13 mouse cellular contexts compared by ENCODE assay signal in the genomic region with DNA sequence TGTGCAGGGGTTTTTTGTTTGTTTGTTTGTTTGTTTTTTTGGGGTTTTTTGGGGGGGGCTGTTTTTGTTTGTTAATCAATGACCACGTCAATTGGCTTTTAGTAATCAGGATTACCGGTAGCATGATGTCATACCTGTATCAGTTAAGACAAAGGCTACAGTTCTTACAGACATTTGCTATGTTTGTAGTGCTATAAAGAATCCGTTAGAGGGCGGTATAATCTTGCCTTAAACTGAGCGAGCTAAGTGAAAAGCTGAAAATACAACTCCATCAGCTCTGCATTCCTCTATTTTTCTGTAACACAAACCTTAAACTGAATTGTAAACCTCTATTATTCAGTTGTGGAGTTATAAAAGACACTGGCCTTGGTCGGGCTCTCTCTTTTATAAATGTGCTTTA. TPM values are rescaled to one million over a fixed set of nuclear protein-coding genes. Genes with fewer than 3 reads are reported as not detected.
DNase-seq lines count a peak whose midpoint lies in the region; ATAC-seq and TF ChIP-seq lines count a peak whose summit lies in the region.
"Had no signal": no experiment of that assay in that cellular context is flagged by ENCODE, and none has a peak within 500 bp of the region (broad histone marks: within the 10 kb centered on the region; RNA-seq: fewer than 3 reads in every experiment).

No protein-coding gene starts in this region.

- DNase-seq in cerebellum, adult 9-10 months: peak; percentile 34
- DNase-seq in cerebellum, adult 8-10 months: no peak
- DNase-seq in left cerebral cortex, adult 11 months (ENCODE audit: low spot score): peak; percentile 7
- DNase-seq in left cerebral cortex, postnatal 4 days: no peak
- peak; percentile 45 for DNase-seq in R1 (ENCODE audit: low read depth, low spot score)
- DNase-seq in liver, postnatal 0 days: no peak
- DNase-seq in testis, postnatal 14 days (ENCODE audit: low spot score): no peak
- no peak for DNase-seq in layer of hippocampus, postnatal 25 days (ENCODE audit: extremely low spot score in 1 of 2, low spot score in 1 of 2)
- DNase-seq: adrenal gland, adult 2 months; B cell, adult 2 months; right cerebral cortex, postnatal 25 days; thymus, adult 18-20 months had no signal

- no peak overlapping the region for H3K9ac ChIP-seq in liver, postnatal 0 days (replicated peaks)
- H3K9ac ChIP-seq: midbrain, embryonic 12.5 days had no signal

- no peak overlapping the region for H3K4me2 ChIP-seq in liver, postnatal 0 days (ENCODE audit: low read depth, low read length)
- H3K4me2 ChIP-seq: midbrain, embryonic 12.5 days had no signal

- WGBS in liver, postnatal 0 days (ENCODE audit: insufficient replicate concordance): 9% methylated on average over 6 of the region's 6 CpGs

- no peak for TF ChIP-seq EP300 in liver, postnatal 0 days (IDR thresholded peaks at IDR 0.05; ENCODE audit: low read depth)

- H3K27ac ChIP-seq in liver, postnatal 0 days (ENCODE audit: low read depth): no peak overlapping the region
- H3K27ac ChIP-seq: midbrain, embryonic 12.5 days had no signal

- no peaks in the 10 kb centered on the region for H3K9me3 ChIP-seq in liver, postnatal 0 days (ENCODE audit: low read length)
- H3K9me3 ChIP-seq: midbrain, embryonic 12.5 days had no signal

- no peaks in the 10 kb centered on the region for H3K4me1 ChIP-seq in liver, postnatal 0 days (ENCODE audit: insufficient read depth)

- H3K36me3 ChIP-seq in liver, postnatal 0 days (replicated peaks; ENCODE audit: insufficient read depth, low read length): no peaks in the 10 kb centered on the region
- H3K36me3 ChIP-seq: midbrain, embryonic 12.5 days had no signal

- H3K27me3 ChIP-seq in liver, postnatal 0 days (ENCODE audit: insufficient read depth, low read length): no peaks in the 10 kb centered on the region
- H3K27me3 ChIP-seq: midbrain, embryonic 12.5 days had no signal

- peak; percentile 59 for TF ChIP-seq CTCF in liver, postnatal 0 days (IDR thresholded peaks at IDR 0.05; ENCODE audit: low read depth)

- intact Hi-C loops in left cerebral cortex, postnatal 4 days (cut with DNase I): no loop called here

- no peak overlapping the region for H3K4me3 ChIP-seq in liver, postnatal 0 days (ENCODE audit: low read depth, low read length)
- H3K4me3 ChIP-seq: midbrain, embryonic 12.5 days had no signal

- no peak for ATAC-seq in liver, postnatal 0 days

RNA-seq across cellular contexts. Expression of a gene that starts 37.9 kb away (rescaled TPM):
- 10 to 100 TPM; 14.2 to 18.9 TPM for total RNA-seq in left cerebral cortex, postnatal 4 days (2021)
- polyA plus RNA-seq in liver, postnatal 0 days (2015; fragmentation: Nextera tagmentation; extraction: Ambion mirVana): not detected in 2 replicates
- total RNA-seq in layer of hippocampus, postnatal 25 days (2021): 1 to 10 TPM; 5.3 to 6.8 TPM
- total RNA-seq: adrenal gland, adult 2 months had no signal

Comparison
In these comparisons a context has a peak if more than half of its experiments do, and no peak if none do; other contexts are left out.
1. DNase-seq: peak in cerebellum, adult 9-10 months (single experiment), left cerebral cortex, adult 11 months (single experiment) and R1 (single experiment); none in cerebellum, adult 8-10 months (single experiment), left cerebral cortex, postnatal 4 days (single experiment), liver, postnatal 0 days (single experiment), testis, postnatal 14 days (single experiment) and layer of hippocampus, postnatal 25 days (0 of 2).